Mouse (Mus musculus) neural tube, embryonic 13.5 days (tissue): ENCODE results near the gene Abcb8. TPM values are rescaled to one million over a fixed set of nuclear protein-coding genes. Genes with fewer than 3 reads are reported as not detected.

Experiments
- ATAC-seq: fragments of 200-750 bp; cut with Nextera tagmentation; 2 replicates; pipeline ENCODE4 v1.8.0; 2017; ENCODE audit warnings: low read depth, mild to moderate bottlenecking, moderate TSS enrichment, moderate library complexity
- H3K27ac ChIP-seq: fragments of 300-500 bp; sonication (generic); replicated peaks from 2 replicates; pipeline ENCODE4 v1.5.1; 2015; ENCODE audit warnings: moderate library complexity, mild to moderate bottlenecking, inconsistent platforms
- H3K27me3 ChIP-seq: fragments of 300-500 bp; sonication (generic); 2 replicates; pipeline ENCODE4 v1.6.1; 2015; ENCODE audit warnings: mild to moderate bottlenecking, inconsistent platforms
- H3K36me3 ChIP-seq: fragments of 300-500 bp; sonication (generic); 2 replicates; pipeline ENCODE4 v1.6.1; 2015; ENCODE audit warnings: mild to moderate bottlenecking, inconsistent platforms
- H3K4me1 ChIP-seq: fragments of 300-500 bp; sonication (generic); replicated peaks from 2 replicates; pipeline ENCODE4 v1.6.1; 2015; ENCODE audit warnings: inconsistent platforms
- H3K4me2 ChIP-seq: fragments of 300-500 bp; sonication (generic); 2 replicates; pipeline ENCODE4 v1.6.1; 2015; ENCODE audit warnings: inconsistent platforms, mild to moderate bottlenecking, moderate library complexity
- H3K4me3 ChIP-seq: fragments of 300-500 bp; sonication (generic); 2 replicates; pipeline ENCODE4 v1.5.1; 2015; ENCODE audit warnings: mild to moderate bottlenecking, inconsistent platforms
- H3K9ac ChIP-seq: fragments of 300-500 bp; sonication (generic); 2 replicates; pipeline ENCODE4 v1.6.1; 2015; ENCODE audit warnings: moderate library complexity, mild to moderate bottlenecking, inconsistent platforms
- H3K9me3 ChIP-seq: fragments of 300-500 bp; sonication (generic); 2 replicates; pipeline ENCODE4 v1.6.1; 2016; ENCODE audit warnings: inconsistent platforms
- WGBS: fragments of 180-500 bp; shearing (Covaris S2); methylation state at CpG from one replicate; pipeline ENCODE4 v1.1.7; 2015; 5-methylcytosine and 5-hydroxymethylcytosine counted together
- polyA plus RNA-seq: library from polyadenylated mRNA; unstranded; fragments of >200 nt; fragmentation: Nextera tagmentation; extraction: Ambion mirVana; gene quantifications from 2 replicates; pipeline ENCODE4 v1.2.1, GENCODE M21; 2015

Abcb8 gene
- polyA plus RNA-seq: 46.7 and 47.4 TPM in 2 replicates

GRCm38 (mm10) chr5:24393392-24393997 lies at the start of gene Abcb8:
Gene Abcb8, plus strand, starts transcription at chr5:24393663.
- H3K4me1 ChIP-seq: peaks cover 19% of the 10 kb centered on the region
- H3K9me3 ChIP-seq: no peaks in the 10 kb centered on the region
- WGBS: 19% methylated on average over 7 of the region's 7 CpGs
- peaks cover 4% of the 10 kb centered on the region; the same call in 1 of the 2 replicates for H3K36me3 ChIP-seq
- peaks cover 13% of the 10 kb centered on the region for H3K27me3 ChIP-seq
- H3K27ac ChIP-seq: peak within 1 kb of the TSS; percentile 87
- peak within 1 kb of the TSS; percentile 55 for H3K4me2 ChIP-seq
- peak within 1 kb of the TSS; percentile 71 for H3K9ac ChIP-seq
- H3K4me3 ChIP-seq: peak within 1 kb of the TSS; percentile 54
- no peak for ATAC-seq

- WGBS: 8% methylated on average over 2 of the region's 2 CpGs
These were observed 49.5 kb upstream of the Abcb8 start for GRCm38 (mm10) chr5:24343977-24344436.

GRCm38 (mm10) chr5:24344477-24345051 lies 48.9 kb upstream of the Abcb8 start:
- H3K9ac ChIP-seq: peak overlapping the region; percentile 70
- peaks cover 12% of the 10 kb centered on the region for H3K36me3 ChIP-seq
- no peaks in the 10 kb centered on the region for H3K9me3 ChIP-seq
- H3K27ac ChIP-seq: peak overlapping the region; percentile 97
- H3K27me3 ChIP-seq: peaks cover 7% of the 10 kb centered on the region
- H3K4me3 ChIP-seq: no peak overlapping the region
- 7% methylated on average over 12 of the region's 12 CpGs for WGBS
- peaks cover 57% of the 10 kb centered on the region for H3K4me1 ChIP-seq
- ATAC-seq: peak; percentile 47
- peak overlapping the region; percentile 41 for H3K4me2 ChIP-seq

More at GRCm38 (mm10) chr5:24343977-24344436, 49.5 kb upstream of the Abcb8 start:
- H3K9ac ChIP-seq: peak overlapping the region; percentile 70
- peak overlapping the region; percentile 97 for H3K27ac ChIP-seq
- ATAC-seq: peak; percentile 62
- peaks cover 12% of the 10 kb centered on the region for H3K36me3 ChIP-seq
- H3K4me1 ChIP-seq: peaks cover 57% of the 10 kb centered on the region
- peaks cover 2% of the 10 kb centered on the region for H3K27me3 ChIP-seq
- H3K4me2 ChIP-seq: peak overlapping the region; percentile 41
- H3K9me3 ChIP-seq: no peaks in the 10 kb centered on the region
- H3K4me3 ChIP-seq: no peak overlapping the region

- H3K9me3 ChIP-seq: no peaks in the 10 kb centered on the region
- no peak overlapping the region for H3K27ac ChIP-seq
- WGBS: 94% methylated on average over 7 of the region's 7 CpGs
- H3K36me3 ChIP-seq: peaks cover 8% of the 10 kb centered on the region; the same call in 1 of the 2 replicates
- H3K4me2 ChIP-seq: no peak overlapping the region
- peaks cover 17% of the 10 kb centered on the region for H3K27me3 ChIP-seq
- peaks cover 72% of the 10 kb centered on the region for H3K4me1 ChIP-seq
- no peak overlapping the region for H3K9ac ChIP-seq
- no peak overlapping the region for H3K4me3 ChIP-seq
- ATAC-seq: no peak
These were observed 47.1 kb upstream of the Abcb8 start for GRCm38 (mm10) chr5:24346313-24346712.

GRCm38 (mm10) chr5:24347186-24347875 lies 46.1 kb upstream of the Abcb8 start:
- peak overlapping the region; percentile 77; the same call in 1 of the 2 replicates for H3K9ac ChIP-seq
- peaks cover 8% of the 10 kb centered on the region; the same call in 1 of the 2 replicates for H3K36me3 ChIP-seq
- H3K9me3 ChIP-seq: no peaks in the 10 kb centered on the region
- ATAC-seq: no peak
- H3K27me3 ChIP-seq: peaks cover 17% of the 10 kb centered on the region
- 64% methylated on average over 7 of the region's 7 CpGs for WGBS
- H3K27ac ChIP-seq: no peak overlapping the region
- H3K4me3 ChIP-seq: peak overlapping the region; percentile 48; the same call in 1 of the 2 replicates
- H3K4me1 ChIP-seq: peaks cover 74% of the 10 kb centered on the region
- H3K4me2 ChIP-seq: peak overlapping the region; percentile 98

- peaks cover 78% of the 10 kb centered on the region for H3K4me1 ChIP-seq
- under 1% methylated on average over 40 of the region's 41 CpGs for WGBS
- H3K9ac ChIP-seq: peak overlapping the region; percentile 77
- ATAC-seq: peak; percentile 12; the same call in 1 of the 2 replicates
- peak overlapping the region; percentile 70 for H3K27ac ChIP-seq
- no peaks in the 10 kb centered on the region for H3K9me3 ChIP-seq
- H3K4me3 ChIP-seq: peak overlapping the region; percentile 48
- H3K36me3 ChIP-seq: peaks cover 8% of the 10 kb centered on the region; the same call in 1 of the 2 replicates
- H3K4me2 ChIP-seq: peak overlapping the region; percentile 98
- peaks cover 17% of the 10 kb centered on the region for H3K27me3 ChIP-seq
These were observed 45.3 kb upstream of the Abcb8 start for GRCm38 (mm10) chr5:24348128-24348527.

- Histone ChIP-seq H3K36me3 (peaks cover 8% of the 10 kb centered on the region; the same call in 1 of the 2 replicates), H3K27ac (peak overlapping the region; percentile 70), H3K27me3 (peaks cover 17% of the 10 kb centered on the region), H3K4me2 (peak overlapping the region; percentile 98), H3K4me1 (peaks cover 78% of the 10 kb centered on the region), H3K4me3 (peak overlapping the region; percentile 48), H3K9me3 (no peaks in the 10 kb centered on the region), H3K9ac (peak overlapping the region; percentile 77)
- under 1% methylated on average over 30 of the region's 30 CpGs for WGBS
- ATAC-seq: no peak
These were observed 44.9 kb upstream of the Abcb8 start for GRCm38 (mm10) chr5:24348546-24348945.

GRCm38 (mm10) chr5:24350073-24350472 lies 43.4 kb upstream of the Abcb8 start:
- no peak for ATAC-seq
- Histone ChIP-seq H3K4me1 (peaks cover 75% of the 10 kb centered on the region), H3K9me3 (no peaks in the 10 kb centered on the region), H3K4me3 (peak overlapping the region; percentile 75), H3K27ac (no peak overlapping the region), H3K9ac (peak overlapping the region; percentile 91), H3K4me2 (peak overlapping the region; percentile 98), H3K36me3 (peaks cover 8% of the 10 kb centered on the region; the same call in 1 of the 2 replicates), H3K27me3 (peaks cover 17% of the 10 kb centered on the region)
- WGBS: 43% methylated on average over 3 of the region's 3 CpGs

- peaks cover 70% of the 10 kb centered on the region for H3K4me1 ChIP-seq
- 35% methylated on average over 15 of the region's 15 CpGs for WGBS
These were observed 42.8 kb upstream of the Abcb8 start for GRCm38 (mm10) chr5:24350531-24351250.

GRCm38 (mm10) chr5:24351278-24351677 lies 42.2 kb upstream of the Abcb8 start, which contains the start of gene Kcnh2:
Gene Kcnh2, minus strand, starts transcription at chr5:24351604.
- Histone ChIP-seq H3K4me2 (peak within 1 kb of the TSS; percentile 98), H3K27me3 (peaks cover 17% of the 10 kb centered on the region), H3K4me3 (peak within 1 kb of the TSS; percentile 75), H3K9ac (peak within 1 kb of the TSS; percentile 91), H3K36me3 (no peaks in the 10 kb centered on the region), H3K9me3 (no peaks in the 10 kb centered on the region), H3K27ac (peak within 1 kb of the TSS; percentile 99), H3K4me1 (peaks cover 70% of the 10 kb centered on the region)
- ATAC-seq: peak; percentile 52
- 2% methylated on average over 15 of the region's 53 CpGs for WGBS

More at GRCm38 (mm10) chr5:24350531-24351250, 42.8 kb upstream of the Abcb8 start:
- H3K9me3 ChIP-seq: no peaks in the 10 kb centered on the region
- H3K9ac ChIP-seq: peak overlapping the region; percentile 91
- peaks cover 17% of the 10 kb centered on the region for H3K27me3 ChIP-seq
- peaks cover 4% of the 10 kb centered on the region; the same call in 1 of the 2 replicates for H3K36me3 ChIP-seq
- H3K4me2 ChIP-seq: peak overlapping the region; percentile 98
- peak overlapping the region; percentile 75 for H3K4me3 ChIP-seq
- peak overlapping the region; percentile 99 for H3K27ac ChIP-seq
- ATAC-seq: no peak

- Histone ChIP-seq H3K4me3 (peak overlapping the region; percentile 75), H3K27me3 (peaks cover 17% of the 10 kb centered on the region), H3K4me1 (peaks cover 72% of the 10 kb centered on the region), H3K36me3 (no peaks in the 10 kb centered on the region), H3K27ac (peak overlapping the region; percentile 99), H3K4me2 (peak overlapping the region; percentile 98), H3K9ac (peak overlapping the region; percentile 91), H3K9me3 (no peaks in the 10 kb centered on the region)
- peak; percentile 85 for ATAC-seq
- WGBS: 0% methylated on average over 41 of the region's 41 CpGs
These were observed 41.7 kb upstream of the Abcb8 start for GRCm38 (mm10) chr5:24351701-24352171.
